Mouse (Mus musculus) cerebellum, adult 11 months (tissue): ENCODE data around the gene Pdcd11.

Source experiments
- DNase-seq: peaks from one replicate; pipeline ENCODE4 v3.0.0; 2022

Pdcd11 gene

GRCm38 (mm10) chr19:47174515-47174914, 83.9 kb downstream of the Pdcd11 start:
- no peak for DNase-seq

- DNase-seq: no peak
Measured at GRCm38 (mm10) chr19:47175472-47175871, 84.9 kb downstream of the Pdcd11 start.

GRCm38 (mm10) chr19:47176916-47177505, 86.4 kb downstream of the Pdcd11 start:
- no peak for DNase-seq

- peak; percentile 67 for DNase-seq
Measured at GRCm38 (mm10) chr19:47178001-47178400, 87.4 kb downstream of the Pdcd11 start.

- DNase-seq: peak; percentile 71
Measured at GRCm38 (mm10) chr19:47178431-47179271, 88.1 kb downstream of the Pdcd11 start, which contains the start of gene Neurl1a. Neurl1a (plus strand) TSS chr19:47178820.

- peak; percentile 66 for DNase-seq
Measured at GRCm38 (mm10) chr19:47179272-47179809, 88.8 kb downstream of the Pdcd11 start.

GRCm38 (mm10) chr19:47180011-47180410, 89.4 kb downstream of the Pdcd11 start:
- no peak for DNase-seq
